Mouse (Mus musculus) stomach, postnatal 0 days (tissue): ENCODE measurements at regions not wholly inside any gene's neighbourhood (a gene's known extent, or its start where the extent isn't known, plus 50 kb on each side); places are given as distances from the start of the nearest gene placed in this dataset.
A peak's percentile ranks its signal among the peaks of the same experiment; 100 is the strongest.

Experiments used
- ATAC-seq: fragments of 200-750 bp; cut with Nextera tagmentation; 2 replicates; pipeline ENCODE4 v1.8.0; 2017; ENCODE audit not compliant: low FRiP score, low TSS enrichment
- DNase-seq: peaks from one replicate; pipeline ENCODE4 v3.0.0-alpha.2; 2016; ENCODE audit warnings: low spot score
- H3K27ac ChIP-seq: fragments of 300-500 bp; sonication (generic); replicated peaks from 2 replicates; pipeline ENCODE4 v1.5.1; 2014; ENCODE audit warnings: mild to moderate bottlenecking, control low read depth
- H3K27me3 ChIP-seq: fragments of 300-500 bp; sonication (generic); 2 replicates; pipeline ENCODE4 v1.6.1; 2014; ENCODE audit warnings: low read length; ENCODE audit not compliant: control insufficient read depth, insufficient read depth
- H3K36me3 ChIP-seq: fragments of 300-500 bp; sonication (generic); 2 replicates; pipeline ENCODE4 v1.6.1; 2014; ENCODE audit warnings: low read length, mixed read lengths; ENCODE audit not compliant: control insufficient read depth, insufficient read depth
- H3K4me1 ChIP-seq: fragments of 300-500 bp; sonication (generic); replicated peaks from 2 replicates; pipeline ENCODE4 v1.6.1; 2014; ENCODE audit warnings: antibody characterized with exemption; ENCODE audit not compliant: control insufficient read depth, insufficient read depth
- H3K4me2 ChIP-seq: fragments of 300-500 bp; sonication (generic); replicated peaks from 2 replicates; pipeline ENCODE4 v1.6.1; 2014; ENCODE audit warnings: low read depth, mild to moderate bottlenecking, control low read depth, moderate library complexity
- H3K4me3 ChIP-seq: fragments of 300-500 bp; sonication (generic); 2 replicates; pipeline ENCODE4 v1.5.1; 2014; ENCODE audit warnings: low read depth, low read length, control low read depth
- H3K9ac ChIP-seq: fragments of 300-500 bp; sonication (generic); 2 replicates; pipeline ENCODE4 v1.6.1; 2014; ENCODE audit warnings: mild to moderate bottlenecking, low read length, control low read depth, mixed read lengths
- H3K9me3 ChIP-seq: fragments of 300-500 bp; sonication (generic); 2 replicates; pipeline ENCODE4 v1.6.1; 2016; ENCODE audit warnings: low read length; ENCODE audit not compliant: control insufficient read depth
- CTCF ChIP-seq: IDR thresholded peaks from 2 replicates; pipeline ENCODE4 v1.5.1; 2016; ENCODE audit warnings: antibody characterized with exemption, low read depth, mild to moderate bottlenecking, moderate library complexity
- EP300 ChIP-seq: optimal IDR thresholded peaks from 2 replicates; pipeline ENCODE3; 2016; ENCODE audit warnings: antibody characterized with exemption
- WGBS: fragments of 180-500 bp; shearing (Covaris S2); extraction: QIAGEN DNeasy Blood & Tissue Kit; methylation state at CpG from one replicate; pipeline ENCODE4 v1.1.7; 2014; 5-methylcytosine and 5-hydroxymethylcytosine counted together

DNA sequence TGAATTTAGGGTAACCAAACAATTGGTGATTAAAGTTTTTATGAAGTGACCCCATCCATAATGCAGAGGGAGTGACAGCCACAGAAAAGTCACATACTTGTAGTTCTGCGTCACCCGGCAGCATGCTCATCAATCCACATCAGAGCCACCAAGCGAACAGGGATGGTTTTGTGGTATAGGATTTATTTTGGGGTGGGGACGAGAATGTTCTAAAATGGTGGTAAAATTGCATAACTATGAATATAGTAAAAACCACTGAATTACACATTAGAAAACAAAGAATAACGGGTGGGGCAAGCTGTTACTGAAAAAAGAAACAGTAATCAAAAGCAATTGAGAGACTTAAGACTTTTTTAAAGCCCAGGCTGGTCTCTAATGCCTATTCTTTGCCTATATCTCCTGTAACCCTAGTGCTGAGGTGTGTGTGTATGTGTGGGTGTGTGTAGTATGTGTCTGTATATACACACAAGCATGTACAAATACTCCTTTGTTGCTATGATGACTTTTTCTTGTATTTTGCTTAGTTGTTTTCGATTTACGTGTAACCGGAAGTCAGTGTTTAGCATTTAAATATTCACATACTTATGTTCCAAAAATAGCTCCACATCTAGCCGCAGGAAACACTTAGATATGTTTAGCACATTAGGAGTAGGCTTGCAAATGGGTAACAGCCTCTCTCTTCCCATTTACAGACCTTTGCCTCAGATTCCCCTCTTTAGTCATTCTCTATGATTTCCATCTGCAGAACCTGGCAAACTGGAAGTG, 57.4 kb upstream of the Jak2 start:
- no peak overlapping the region for H3K4me2 ChIP-seq
- TF ChIP-seq CTCF (no peak), EP300 (no peak)

GRCm38 (mm10) chr19:29196186-29196585, 55.4 kb upstream of the Jak2 start:
- H3K36me3 ChIP-seq = no peaks in the 10 kb centered on the region
- no peaks in the 10 kb centered on the region for H3K9me3 ChIP-seq
- no peak overlapping the region for H3K9ac ChIP-seq
- no peak overlapping the region for H3K27ac ChIP-seq
- ATAC-seq (no peak), DNase-seq (no peak)
- no peaks in the 10 kb centered on the region for H3K27me3 ChIP-seq
- 80% methylated on average over 4 of the region's 4 CpGs for WGBS
- H3K4me3 ChIP-seq = no peak overlapping the region
- H3K4me1 ChIP-seq = no peaks in the 10 kb centered on the region
- no peak overlapping the region for H3K4me2 ChIP-seq
- TF ChIP-seq EP300 = no peak
- TF ChIP-seq CTCF = no peak

More for the DNA sequence above, 57.4 kb upstream of the Jak2 start:
- Histone ChIP-seq H3K9ac (no peak overlapping the region), H3K9me3 (no peaks in the 10 kb centered on the region), H3K27ac (no peak overlapping the region), H3K36me3 (no peaks in the 10 kb centered on the region), H3K27me3 (no peaks in the 10 kb centered on the region), H3K4me1 (no peaks in the 10 kb centered on the region), H3K4me3 (no peak overlapping the region)
- ATAC-seq (no peak), DNase-seq (no peak)
- WGBS = 72% methylated on average over 9 of the region's 9 CpGs

DNA sequence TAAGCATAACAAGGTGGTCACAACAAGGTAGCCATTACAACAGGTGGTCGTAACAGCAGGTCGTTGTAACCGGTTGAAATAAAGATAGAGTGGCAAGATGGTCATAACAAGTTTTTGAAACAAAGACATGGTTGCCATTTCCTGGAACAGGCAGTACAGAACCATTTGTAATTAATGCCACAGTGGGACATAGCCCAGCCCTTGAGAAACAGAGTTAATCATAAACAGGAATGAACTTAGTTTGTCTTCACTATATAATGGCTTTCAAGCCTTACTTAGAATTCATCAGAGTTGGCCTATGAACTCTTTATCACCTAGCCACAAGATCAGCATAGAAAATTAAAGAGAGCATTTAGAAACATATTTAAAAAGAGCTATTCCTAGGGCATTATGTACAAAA, 53.0 kb upstream of the Jak2 start:
- WGBS = 79% methylated on average over 3 of the region's 3 CpGs
- Histone ChIP-seq H3K27me3 (no peaks in the 10 kb centered on the region), H3K36me3 (no peaks in the 10 kb centered on the region), H3K4me2 (no peak overlapping the region), H3K4me3 (no peak overlapping the region), H3K27ac (no peak overlapping the region), H3K9ac (no peak overlapping the region), H3K9me3 (no peaks in the 10 kb centered on the region), H3K4me1 (no peaks in the 10 kb centered on the region)
- no peak for TF ChIP-seq EP300
- no peak for TF ChIP-seq CTCF
- no peak for DNase-seq
- peak; percentile 56; the same call in 1 of the 2 replicates for ATAC-seq

DNA sequence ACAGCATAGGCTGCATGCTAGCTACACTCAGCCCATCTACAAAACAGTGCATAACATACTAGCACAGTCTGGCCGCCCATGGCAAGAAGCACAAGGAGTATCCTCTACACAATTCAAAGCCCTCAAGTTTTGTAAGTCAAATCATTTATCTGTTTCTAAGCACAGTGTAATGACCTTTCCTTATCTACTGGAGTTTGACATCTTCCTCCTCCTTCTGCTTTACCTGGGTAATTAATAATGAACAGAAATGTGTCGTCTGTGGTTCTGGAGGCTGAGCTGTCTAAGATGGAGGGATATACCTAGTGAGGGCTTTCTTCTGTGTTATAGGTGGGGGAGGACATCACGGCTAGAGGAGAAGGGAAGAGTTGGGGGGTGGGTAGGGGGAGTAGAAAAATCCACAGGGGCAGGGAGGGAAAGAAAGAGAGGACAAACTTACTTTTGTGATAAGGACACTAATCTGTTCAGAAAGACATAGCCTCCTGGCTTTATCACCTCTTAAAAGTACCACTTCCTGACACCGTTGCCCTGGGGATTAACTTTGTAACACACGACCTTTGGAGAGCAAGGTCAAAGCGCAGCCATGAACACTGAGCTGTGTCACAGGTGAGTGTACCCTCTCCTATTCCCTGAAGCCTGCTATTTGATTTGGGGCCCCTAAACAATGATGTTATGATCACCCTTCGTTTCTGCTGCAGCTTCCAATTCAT, 52.4 kb upstream of the Jak2 start:
- no peak overlapping the region for H3K9ac ChIP-seq
- 54% methylated on average over 7 of the region's 7 CpGs for WGBS
- peak; percentile 45; the same call in 1 of the 2 replicates for ATAC-seq
- H3K36me3 ChIP-seq = no peaks in the 10 kb centered on the region
- no peak for DNase-seq
- no peaks in the 10 kb centered on the region for H3K4me1 ChIP-seq
- no peaks in the 10 kb centered on the region for H3K27me3 ChIP-seq
- no peak overlapping the region for H3K27ac ChIP-seq
- TF ChIP-seq EP300 = no peak
- no peak for TF ChIP-seq CTCF
- H3K9me3 ChIP-seq = no peaks in the 10 kb centered on the region
- H3K4me3 ChIP-seq = no peak overlapping the region
- H3K4me2 ChIP-seq = no peak overlapping the region

GRCm38 (mm10) chr19:29201674-29202073, 50.0 kb upstream of the Jak2 start:
- no peak for TF ChIP-seq CTCF
- no peak for TF ChIP-seq EP300
- Histone ChIP-seq H3K4me2 (no peak overlapping the region), H3K27me3 (no peaks in the 10 kb centered on the region), H3K4me1 (no peaks in the 10 kb centered on the region), H3K9me3 (no peaks in the 10 kb centered on the region), H3K4me3 (no peak overlapping the region), H3K27ac (no peak overlapping the region), H3K36me3 (no peaks in the 10 kb centered on the region), H3K9ac (no peak overlapping the region)
- ATAC-seq (no peak), DNase-seq (no peak)
- 70% methylated on average over 9 of the region's 9 CpGs for WGBS
